Mouse (Mus musculus) regulatory T cell (primary cell): Measurements from ENCODE around the gene Fgd6.

Source experiments
- in situ Hi-C: fragments of 300-600 bp; cut with MboI, MseI; formaldehyde crosslinking; loops from one replicate; pipeline ENCODE4 v1.15.1; 2025; ENCODE audit warnings: high pct_unique_total_duplicates

The Fgd6 gene

DNA sequence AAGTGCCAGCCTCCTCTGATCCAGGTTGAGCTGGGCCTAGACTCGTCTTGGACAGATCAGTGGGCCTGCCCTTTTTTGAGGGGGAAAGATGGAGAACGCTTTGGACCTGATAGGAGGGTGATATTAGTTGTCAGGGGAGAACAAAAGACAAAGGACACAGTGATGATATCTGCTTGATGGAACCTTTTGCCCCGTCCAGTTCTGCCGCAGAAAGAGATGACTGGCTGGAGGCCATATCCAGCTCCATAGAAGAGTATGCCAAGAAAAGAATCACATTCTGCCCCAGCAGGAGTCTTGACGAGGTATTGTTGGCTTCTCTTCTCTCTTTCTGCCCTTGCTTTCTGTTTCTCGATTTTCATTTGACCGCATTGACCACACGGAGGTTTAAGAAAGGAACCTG lies 97.3 kb downstream of the Fgd6 start:
- in situ Hi-C loops, result no loop called here

- in situ Hi-C loops, result no loop called here
These were observed 97.9 kb downstream of the Fgd6 start for GRCm38 (mm10) chr10:94133674-94134073.

DNA sequence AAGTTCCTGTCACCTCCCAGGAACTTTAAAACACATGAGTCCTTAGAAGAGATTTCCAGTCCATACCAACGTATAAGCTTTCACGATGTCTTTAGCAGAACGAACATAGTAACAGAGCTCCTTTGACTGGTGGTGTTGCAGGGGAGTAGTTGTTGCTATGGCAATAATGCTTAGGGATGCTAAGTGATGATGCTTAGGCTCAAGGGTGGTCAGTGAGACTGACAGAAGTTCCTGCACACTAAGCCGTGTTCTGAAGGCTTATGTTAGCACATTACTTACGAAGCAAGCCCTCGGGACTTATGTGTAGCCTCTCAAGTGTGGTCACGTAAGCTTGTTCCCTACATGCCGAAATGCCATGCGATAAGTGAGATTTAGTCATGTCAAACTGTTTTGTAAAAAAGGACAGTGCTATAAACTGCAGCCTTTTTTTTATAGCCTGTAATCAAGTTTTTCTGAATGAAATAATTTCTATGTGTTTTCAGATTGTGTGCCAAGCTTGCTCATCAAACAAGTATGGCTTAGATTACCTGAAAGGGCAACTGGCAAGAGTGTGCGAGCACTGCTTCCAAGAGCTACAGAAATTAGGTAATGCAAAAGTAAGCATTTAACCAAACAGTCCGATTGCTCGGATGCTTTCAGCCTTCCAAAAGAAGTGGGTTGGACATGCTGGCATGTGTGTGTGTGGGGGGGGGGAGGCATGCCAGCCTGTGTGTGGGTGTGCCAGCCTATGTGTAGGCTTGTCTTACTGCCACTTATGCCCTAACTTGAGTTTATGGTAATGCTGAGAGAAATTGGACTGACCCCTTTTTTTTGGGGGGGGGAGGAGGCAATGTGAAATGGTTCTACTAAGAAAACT lies 99.0 kb downstream of the Fgd6 start:
- in situ Hi-C loops, result no loop called here

DNA sequence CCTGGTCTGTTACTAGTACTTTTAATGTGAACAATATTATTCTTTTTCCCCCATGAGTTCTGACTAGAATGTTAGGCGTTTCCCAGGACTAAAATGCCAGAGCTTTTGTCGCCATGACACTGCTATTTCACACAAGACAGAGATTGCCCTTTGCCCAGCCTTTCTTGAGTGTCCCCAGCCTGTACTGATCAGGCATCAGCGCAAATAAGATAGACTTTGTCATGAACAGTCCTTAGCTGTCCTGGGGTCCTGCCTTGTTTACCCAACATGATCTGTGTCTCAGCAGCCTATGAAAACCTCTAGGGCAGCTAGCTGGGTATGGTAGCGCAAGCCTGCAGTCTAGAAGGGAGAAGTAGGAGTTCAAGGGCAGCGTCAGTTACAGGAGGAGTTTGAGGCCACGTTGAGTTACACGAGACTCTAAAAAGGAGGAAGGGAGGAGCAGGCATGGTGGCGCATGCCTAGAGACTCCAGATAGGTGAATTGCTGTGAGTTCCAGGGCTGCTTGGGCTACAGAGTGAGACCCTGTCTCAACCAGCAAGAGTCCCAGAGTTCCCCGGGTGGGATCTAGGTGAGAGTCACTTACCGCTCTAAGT lies 103.2 kb downstream of the Fgd6 start:
- in situ Hi-C loops, result no loop called here

GRCm38 (mm10) chr10:94140227-94140931 lies 104.6 kb downstream of the Fgd6 start:
- in situ Hi-C loops, result no loop called here

DNA sequence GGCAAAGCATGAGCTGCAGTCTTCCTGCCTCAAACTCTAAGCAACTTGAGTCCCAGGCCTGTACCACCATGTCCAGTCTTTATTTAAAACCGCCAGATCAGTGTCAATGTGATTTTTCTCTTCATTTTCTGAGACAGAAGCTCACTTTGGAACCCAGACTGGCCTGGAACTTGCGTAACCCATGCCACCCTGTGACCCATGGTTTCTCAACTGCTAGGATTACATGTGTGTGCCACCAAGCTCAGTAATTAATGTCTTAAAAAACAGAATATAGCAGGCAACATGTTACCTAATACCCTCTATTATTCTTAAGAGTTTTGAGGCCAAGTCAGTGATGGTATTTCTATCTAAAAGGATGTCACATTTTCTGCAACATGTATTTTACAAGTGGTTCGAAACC lies 106.6 kb downstream of the Fgd6 start:
- in situ Hi-C loops, result no loop called here

DNA sequence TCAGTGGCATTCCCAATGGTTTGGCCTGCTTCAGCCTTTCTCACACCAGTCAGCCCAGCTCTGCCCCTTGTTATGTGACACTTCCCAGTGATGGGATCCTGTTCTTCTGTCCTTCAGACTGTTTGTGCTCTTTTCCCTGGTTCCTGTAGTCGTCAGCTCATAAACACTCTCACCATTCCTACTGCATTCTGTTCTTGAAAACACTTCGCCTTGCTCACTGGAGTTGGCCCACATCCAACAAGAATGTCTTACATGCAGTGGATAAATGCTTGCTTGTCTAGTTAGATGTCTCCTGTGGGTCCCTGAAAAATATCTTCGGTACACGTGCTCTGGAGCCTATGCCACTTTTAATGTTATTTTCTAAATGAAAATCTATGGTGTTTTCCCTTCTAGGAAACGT lies 108.8 kb downstream of the Fgd6 start:
- in situ Hi-C loops, result no loop called here

DNA sequence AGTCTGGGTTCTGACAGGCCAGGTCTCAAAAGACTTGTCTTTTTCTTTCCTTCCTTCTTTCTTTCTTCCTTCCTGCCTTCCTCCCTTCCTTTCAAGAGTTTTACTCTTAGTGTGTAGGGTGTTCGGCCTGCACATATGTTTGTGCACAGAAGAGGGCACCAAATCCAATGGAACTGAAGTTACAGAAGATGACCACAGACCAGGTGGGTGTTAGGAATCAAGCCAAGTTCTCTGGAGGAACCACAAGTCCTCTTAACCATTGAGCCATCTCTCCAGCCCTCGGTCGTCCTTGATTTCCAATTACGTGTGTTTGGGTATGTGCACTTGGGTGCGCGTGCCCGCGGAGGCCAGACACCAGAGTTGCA lies 111.6 kb downstream of the Fgd6 start:
- in situ Hi-C loops, result no loop called here

- in situ Hi-C loops, result no loop called here
These were observed 112.1 kb downstream of the Fgd6 start, which contains the start of gene Nr2c1 for GRCm38 (mm10) chr10:94147756-94148531. Gene Nr2c1, plus strand, starts transcription at chr10:94148023.

- in situ Hi-C loops, result no loop called here
These were observed 115.7 kb downstream of the Fgd6 start for GRCm38 (mm10) chr10:94151488-94151887.

DNA sequence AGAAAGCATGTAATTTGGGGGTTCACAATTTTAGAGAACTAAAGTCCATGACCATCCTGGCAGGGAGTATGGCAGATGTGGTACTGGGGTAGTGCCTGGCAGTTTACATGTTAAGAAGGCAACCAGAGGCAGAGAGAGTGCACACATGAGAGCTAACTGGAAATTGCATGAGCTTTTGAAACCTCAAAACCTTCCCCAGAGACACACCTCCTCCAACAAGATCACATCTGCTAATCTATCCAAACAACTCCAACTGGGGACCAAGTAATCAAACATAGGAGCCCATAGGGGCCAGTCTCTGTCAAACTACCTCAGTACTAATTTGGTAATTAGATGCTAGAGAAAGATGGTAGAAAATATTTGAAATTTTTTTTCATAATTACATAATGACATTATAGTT lies 118.0 kb downstream of the Fgd6 start:
- in situ Hi-C loops, result no loop called here

DNA sequence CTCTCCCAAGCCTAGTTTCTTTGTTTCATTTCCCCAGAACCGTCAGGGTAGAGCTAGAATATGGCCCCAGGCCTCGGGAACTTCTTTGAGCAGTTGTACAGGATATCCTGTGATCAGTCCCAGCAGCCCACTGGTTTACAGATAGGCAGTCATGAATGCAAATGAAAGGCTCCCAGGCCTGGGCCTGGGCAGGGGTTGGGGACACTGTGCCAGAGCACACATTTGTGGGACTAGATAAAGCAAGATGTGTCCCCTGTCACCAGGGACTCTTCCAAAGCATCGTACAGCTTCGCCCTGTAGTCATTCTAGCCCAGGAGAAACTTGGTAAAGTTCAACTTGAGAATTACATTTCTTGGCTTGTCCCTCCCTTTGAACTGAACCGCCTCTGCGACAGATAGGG lies 123.2 kb downstream of the Fgd6 start:
- in situ Hi-C loops, result no loop called here

DNA sequence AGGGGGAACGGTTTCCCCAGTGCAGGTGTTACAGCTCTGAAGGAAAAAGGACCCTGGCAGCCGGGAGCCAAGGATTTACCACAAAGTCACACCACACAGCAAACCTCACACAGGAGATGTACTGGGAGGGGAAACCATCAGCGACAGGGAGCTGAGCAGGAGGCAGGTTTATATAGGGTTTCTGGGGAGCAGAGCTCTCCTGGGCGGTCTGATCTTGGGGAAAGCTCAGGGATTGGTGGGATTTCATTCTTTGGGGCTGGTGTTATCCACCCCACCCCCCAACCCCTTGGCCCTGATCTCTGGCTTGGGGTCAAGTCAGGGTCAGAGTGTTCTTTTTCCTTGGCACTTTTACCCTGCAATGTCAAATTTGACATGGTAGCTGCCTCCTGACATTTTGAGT lies 123.6 kb downstream of the Fgd6 start:
- in situ Hi-C loops, result no loop called here

DNA sequence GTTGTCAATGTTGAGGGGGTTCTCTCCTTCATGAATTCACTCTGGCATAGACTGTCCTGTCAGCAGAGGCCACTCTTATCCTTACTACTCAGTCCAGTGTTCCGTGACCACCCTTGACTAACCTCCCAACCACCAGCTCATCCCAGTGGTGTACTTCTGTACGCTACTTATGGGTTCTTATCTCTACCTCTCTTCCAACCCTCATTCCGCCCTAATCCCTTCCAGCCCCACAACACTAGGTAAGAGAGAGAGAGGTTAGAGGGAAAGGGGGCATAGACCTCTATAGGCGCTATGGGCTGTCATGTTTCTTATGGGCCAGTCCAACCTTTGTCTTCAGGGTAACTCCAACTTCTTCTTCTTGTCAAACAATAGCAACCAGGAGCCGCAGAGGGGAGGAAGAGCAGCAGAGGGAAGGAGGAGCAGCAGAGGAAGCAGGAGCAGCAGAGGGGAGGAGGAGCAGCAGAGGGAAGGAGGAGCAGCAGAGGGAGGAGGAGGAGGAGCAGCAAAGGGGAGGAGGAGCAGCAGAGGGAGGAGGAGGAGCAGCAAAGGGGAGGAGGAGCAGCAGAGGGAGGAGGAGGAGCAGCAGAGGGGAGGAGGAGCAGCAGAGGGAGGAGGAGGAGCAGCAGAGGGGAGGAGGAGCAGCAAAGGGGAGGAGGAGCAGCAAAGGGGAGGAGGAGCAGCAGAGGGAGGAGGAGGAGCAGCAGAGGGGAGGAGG lies 125.4 kb downstream of the Fgd6 start:
- in situ Hi-C loops, result loop anchor here (10.0 kb wide), 1 partner anchor 1844 kb away; no protein-coding TSS in a partner anchor

DNA sequence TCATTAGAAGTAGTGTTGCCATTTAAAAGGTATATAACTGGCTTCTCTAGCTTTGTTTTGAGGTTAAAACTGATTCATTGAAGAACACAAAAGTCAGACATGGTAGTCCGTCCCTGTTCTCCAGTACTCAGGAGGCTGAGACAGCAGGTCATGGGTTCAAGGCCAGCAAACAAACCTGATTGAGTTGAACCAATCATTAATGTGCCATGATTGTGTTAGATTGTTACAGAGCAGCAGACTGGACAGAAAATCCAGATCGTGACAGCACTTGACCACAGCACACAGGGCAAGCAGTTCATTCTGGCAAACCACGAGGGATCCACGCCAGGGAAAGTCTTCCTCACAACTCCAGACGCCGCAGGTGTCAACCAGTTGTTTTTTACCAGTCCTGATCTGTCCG lies 126.2 kb downstream of the Fgd6 start:
- in situ Hi-C loops, result loop anchor here (10.0 kb wide), 1 partner anchor 1843 kb away; no protein-coding TSS in a partner anchor

DNA sequence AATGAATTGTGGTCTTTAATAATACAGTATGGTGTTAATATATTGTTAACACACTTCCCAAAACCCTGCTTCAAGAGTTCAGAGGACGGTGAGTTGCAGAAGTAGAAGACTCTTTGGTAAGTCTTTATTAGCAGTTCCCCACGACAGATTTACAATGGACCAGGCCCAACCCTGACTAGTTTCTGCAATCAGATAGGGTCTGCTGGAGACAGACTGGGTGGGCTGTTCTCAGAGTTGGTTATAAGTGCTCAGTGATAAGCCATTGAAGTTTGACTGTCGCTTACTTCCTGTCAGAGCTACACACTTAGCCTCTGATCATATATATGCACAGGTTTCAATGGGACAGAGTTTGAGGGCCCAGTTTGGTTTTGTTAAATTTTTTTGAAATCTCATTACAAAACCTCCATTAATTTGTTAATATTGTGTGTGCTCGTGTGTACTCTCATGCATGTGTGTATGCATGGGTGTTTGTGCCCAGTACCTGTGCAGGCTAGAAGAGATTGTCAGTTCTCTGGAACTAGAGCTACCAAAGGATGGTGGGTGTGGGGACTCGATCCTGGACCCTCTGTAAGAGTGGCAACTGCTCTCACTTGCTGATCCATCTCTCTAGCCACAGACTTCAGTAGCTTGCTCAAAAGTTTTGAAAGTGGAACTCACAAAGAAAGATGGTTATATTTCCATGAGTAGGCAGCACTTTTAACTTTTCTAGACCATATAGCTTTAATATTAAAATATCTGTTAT lies 128.5 kb downstream of the Fgd6 start:
- in situ Hi-C loops, result loop anchor here (10.0 kb wide), 1 partner anchor 1841 kb away; no protein-coding TSS in a partner anchor

DNA sequence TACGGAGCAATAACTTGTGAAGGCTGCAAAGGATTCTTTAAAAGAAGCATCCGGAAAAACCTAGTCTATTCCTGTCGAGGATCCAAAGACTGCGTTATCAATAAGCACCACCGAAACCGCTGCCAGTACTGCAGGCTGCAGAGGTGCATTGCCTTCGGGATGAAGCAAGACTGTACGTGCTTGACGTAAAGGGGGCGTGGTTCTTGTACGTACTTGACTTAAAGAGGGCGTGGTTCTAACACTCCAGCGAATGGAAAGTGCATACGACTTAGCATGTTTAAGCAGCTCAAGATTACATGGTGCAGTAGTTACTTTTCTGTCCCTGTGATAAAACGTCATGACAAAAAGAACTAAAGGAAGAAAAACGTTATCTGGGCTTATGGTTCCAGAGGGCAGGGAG lies 129.6 kb downstream of the Fgd6 start:
- in situ Hi-C loops, result loop anchor here (10.0 kb wide), 1 partner anchor 1839 kb away; no protein-coding TSS in a partner anchor

- in situ Hi-C loops, result loop anchor here (10.0 kb wide), 1 partner anchor 1838 kb away; no protein-coding TSS in a partner anchor
These were observed 131.4 kb downstream of the Fgd6 start for GRCm38 (mm10) chr10:94167051-94167750.

- in situ Hi-C loops, result no loop called here
These were observed 135.8 kb downstream of the Fgd6 start for GRCm38 (mm10) chr10:94171440-94172130.
